Mouse (Mus musculus): ENCODE measurements around the gene Paqr4. TPM values are rescaled to one million over a fixed set of nuclear protein-coding genes. Genes with fewer than 3 reads are reported as not detected.

Paqr4 gene
- total RNA-seq, 2 experiments from 2014 or later: 7.5 to 10.1 TPM

DNA sequence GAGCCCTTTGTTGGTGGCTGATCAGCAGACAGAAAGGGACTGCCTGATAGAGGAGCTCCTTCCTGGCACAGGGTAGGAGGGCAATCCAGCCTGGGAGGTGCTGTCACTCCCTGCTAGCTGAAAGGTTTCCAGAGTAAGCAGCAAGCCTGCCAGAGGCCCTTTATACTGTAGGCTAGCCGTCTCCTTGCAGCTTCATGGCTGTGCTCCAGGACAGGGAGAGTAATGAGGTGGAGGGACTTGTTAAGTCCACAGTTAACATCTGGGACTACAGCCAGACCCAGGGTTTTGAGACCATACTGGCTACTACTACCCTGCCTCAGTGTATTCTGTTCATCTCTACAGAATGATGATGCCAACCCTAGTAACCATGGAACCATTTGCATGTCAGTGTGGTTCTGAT lies 6.3 kb downstream of the Paqr4 start:
- no peak for ATAC-seq (replicated peaks; ENCODE audit: low FRiP score, poor library complexity, severe bottlenecking)

DNA sequence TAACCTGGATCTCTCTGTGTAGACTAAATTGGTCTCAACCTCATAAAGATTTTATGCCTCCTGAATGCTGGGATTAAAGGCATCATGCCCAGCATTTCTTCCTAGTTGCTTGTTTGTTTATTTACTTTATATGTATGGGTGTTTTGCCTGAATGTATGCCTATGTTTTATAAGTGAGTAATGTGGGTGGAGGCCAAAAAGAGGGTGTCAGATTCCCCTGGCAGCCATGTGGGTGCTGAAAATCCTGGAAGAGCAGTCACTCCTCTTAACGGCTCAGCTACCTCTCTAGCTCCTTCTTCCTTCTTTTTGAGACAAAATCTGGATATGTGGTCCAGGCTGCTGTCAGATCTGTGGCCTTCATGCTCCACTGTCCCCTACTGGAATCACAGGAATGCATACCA lies 10.2 kb downstream of the Paqr4 start:
- no peak for ATAC-seq (replicated peaks; ENCODE audit: low FRiP score, poor library complexity, severe bottlenecking)

DNA sequence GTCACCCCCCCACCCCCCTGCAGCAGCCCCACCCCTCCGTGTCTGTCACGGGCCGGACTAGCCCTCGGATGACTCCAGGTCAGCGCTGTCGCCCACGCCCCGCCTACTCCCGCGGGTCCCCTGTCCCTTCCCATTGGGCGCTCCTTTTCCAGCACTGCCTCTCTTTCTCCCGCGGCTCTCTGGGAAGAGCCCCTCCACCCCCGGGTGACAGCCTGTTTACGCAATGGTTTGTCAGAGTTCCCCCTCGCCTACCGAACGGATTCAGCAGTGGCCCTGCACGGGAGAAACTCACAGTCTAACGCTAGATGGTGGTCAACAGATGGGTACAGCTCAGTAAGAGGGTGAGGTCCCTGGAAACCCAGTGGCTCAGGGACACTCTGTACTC lies 13.9 kb downstream of the Paqr4 start:
- ATAC-seq (replicated peaks; ENCODE audit: low FRiP score, poor library complexity, severe bottlenecking): peak; percentile 63

DNA sequence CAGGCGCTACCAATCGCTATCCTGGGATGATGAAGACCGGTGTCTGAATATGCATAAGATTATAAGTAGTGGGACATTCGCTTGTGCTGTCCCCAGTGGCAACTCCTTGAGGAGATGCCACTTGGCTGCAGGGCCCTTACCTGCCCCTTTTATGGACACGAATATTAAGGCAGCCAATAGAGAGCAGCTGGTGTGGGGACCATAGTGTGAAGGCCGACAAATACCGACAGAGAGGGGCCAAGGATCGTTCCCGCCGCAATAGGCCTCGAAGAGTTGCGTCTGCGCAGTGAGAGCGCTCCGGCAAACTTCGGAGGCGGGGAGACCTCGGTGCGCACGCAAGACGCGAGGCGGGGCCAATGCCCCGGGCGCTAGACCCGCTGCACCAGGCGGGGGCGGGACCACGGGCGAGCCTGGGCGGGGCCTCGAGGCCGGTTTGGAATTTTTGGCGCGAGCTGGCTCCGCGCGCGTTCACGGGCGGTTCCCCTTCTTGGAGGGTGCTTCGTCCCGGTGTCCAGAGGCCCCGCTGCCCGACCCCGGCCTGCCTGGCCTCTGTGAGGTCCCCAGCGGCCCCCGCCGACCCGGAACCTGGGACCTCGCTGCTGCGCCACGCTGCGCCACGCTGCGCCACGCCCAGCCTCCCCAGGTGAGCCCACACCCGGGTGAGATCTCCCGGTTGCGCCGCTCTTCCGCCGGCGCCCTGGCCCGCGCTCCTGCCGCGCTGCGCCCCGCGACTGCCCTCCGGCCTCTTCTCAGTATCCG lies 14.5 kb downstream of the Paqr4 start, which contains the start of gene Pkmyt1:
TSS of gene Pkmyt1 (plus strand) at position 338 of the 759 bp plus-strand sequence.
- ATAC-seq (replicated peaks; ENCODE audit: low FRiP score, poor library complexity, severe bottlenecking): peak; percentile 93

DNA sequence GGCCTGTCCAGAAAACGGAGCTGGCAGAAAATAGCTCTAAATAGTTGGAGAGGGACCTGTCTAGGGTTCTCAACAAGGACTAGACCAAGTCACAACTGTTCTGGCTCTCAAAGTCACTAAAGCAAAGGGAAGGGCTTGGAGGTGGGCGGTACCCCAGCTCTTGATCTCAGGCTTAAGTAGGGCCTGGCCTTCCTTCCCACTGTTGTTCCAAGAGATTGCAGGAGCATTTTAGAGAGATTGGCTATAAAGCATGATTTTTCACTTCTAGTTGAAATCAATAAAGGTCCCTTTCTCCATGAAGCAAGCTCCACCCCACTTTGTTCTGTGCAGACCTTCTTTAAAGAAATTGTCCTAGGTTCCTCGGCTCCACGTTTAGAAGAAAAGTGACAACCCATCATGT lies 15.2 kb downstream of the Paqr4 start:
- no peak for ATAC-seq (replicated peaks; ENCODE audit: low FRiP score, poor library complexity, severe bottlenecking)

DNA sequence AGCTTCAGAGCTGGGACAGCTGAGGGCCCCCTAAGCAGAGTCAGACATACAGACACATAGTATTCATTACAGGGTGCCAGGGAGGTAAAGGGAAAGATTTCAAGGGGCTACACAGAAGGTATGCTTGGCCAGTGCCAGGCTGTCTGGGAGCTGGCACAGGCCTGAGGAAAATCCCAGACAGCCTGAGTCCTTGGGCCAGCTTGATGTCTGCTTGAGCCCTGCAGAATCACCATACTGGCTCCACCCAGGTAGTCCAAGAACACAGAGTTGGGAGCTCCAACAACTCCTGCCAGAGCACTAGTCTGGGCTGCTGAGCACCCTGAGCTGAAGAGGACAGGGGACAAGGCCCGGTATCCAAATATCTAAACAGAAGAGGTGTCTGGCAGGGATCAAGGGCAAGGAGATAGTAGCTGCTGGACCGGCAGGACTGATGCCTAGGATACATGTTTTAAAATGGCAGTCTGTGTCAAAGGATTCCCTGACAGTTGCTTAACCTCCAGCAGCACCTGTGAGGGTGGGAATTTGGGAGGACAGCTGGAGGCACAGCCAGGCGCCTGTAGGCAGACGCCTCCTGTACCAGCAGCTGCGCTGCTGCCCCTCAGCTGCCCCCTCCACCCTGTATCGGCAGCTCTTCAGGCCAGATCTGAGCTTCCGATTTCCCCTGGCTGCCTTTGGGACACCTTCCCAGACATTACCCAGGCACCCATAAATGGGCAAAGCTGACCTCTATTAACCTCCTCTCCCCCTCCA lies 18.1 kb downstream of the Paqr4 start, which contains the start of gene 1520401A03Rik:
TSS of gene 1520401A03Rik (minus strand) at position 408 of the 750 bp plus-strand sequence.
- no peak for ATAC-seq (replicated peaks; ENCODE audit: low FRiP score, poor library complexity, severe bottlenecking)

DNA sequence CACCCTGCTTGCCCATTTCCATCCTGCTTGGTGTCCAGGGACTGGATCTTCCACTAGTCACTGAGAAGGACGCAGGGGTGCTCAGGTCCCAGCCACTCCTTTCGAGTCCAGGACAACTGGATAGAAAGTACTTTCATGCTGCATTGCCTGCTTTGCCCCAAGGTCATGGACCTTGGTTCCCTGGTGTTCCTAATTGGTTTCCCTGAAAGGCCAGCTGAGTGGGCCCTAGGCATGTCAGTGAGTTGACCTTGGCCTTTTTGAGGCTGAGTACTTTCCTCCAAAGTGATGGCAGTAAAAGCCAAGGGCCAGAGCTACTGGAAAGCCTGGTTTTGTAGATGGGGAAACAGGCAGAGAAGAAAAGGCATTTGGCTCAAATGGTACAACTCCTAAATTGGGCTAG lies 18.8 kb downstream of the Paqr4 start:
- ATAC-seq (replicated peaks; ENCODE audit: low FRiP score, poor library complexity, severe bottlenecking): no peak

DNA sequence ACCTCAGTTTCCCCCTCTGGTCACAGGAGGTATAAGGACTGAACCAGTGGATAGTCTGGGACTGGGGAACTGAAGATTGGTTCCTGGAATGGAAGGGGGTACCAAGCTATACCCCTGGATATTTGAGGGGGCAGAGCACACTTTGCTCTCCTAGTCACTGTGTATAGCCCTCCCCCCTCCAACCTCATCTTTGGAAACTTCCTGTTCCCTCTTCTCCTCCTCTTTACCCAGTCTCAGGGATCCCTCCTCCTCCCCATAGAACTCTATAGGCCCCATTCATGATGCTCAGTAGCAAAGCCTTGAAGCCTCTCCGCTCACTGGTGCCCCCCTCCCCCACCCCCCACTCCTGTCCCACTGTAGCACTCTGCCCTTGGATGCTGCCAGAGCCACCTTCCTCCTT lies 21.2 kb downstream of the Paqr4 start:
- ATAC-seq (replicated peaks; ENCODE audit: low FRiP score, poor library complexity, severe bottlenecking): no peak

DNA sequence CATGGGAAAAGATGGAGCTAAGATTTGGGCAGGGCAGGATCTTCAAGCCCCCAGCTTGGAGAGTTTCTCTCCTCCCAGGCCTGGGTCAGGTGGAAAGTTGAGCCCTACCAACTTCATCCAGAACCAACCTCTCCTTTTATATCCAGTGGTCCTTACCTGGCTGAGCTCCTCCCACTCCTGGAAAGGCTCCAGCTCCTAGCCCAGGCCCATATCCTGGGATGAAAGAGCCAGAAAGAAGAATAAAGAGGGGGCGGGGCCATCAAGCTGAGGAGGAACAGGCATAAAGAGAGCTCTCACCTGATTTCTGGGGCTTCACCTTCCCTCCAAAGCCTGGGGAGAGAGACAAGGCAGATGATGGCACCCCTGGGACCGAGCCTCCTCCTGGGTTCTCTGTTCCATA lies 23.7 kb downstream of the Paqr4 start:
- no peak for ATAC-seq (replicated peaks; ENCODE audit: low FRiP score, poor library complexity, severe bottlenecking)

DNA sequence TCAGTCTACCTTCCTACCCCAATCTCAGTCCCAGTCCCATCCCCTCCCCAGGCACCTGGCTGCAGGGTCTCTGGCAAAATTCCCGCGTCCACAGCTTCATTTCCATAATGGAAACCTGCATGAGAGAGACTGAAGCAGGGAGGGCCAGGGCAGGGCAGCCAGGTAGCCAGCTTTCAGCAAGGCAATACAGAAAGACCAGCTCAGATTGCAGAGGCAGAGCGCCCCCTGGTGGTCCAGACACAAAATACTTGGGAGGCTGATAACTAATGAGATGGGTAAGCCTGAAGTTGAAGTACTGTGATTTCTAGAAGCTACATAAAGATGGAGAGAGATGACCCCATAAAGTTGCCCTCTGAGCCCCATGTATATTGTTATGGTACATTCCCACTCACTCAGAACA lies 34.5 kb downstream of the Paqr4 start:
- ATAC-seq (replicated peaks; ENCODE audit: low FRiP score, poor library complexity, severe bottlenecking): peak; percentile 74

DNA sequence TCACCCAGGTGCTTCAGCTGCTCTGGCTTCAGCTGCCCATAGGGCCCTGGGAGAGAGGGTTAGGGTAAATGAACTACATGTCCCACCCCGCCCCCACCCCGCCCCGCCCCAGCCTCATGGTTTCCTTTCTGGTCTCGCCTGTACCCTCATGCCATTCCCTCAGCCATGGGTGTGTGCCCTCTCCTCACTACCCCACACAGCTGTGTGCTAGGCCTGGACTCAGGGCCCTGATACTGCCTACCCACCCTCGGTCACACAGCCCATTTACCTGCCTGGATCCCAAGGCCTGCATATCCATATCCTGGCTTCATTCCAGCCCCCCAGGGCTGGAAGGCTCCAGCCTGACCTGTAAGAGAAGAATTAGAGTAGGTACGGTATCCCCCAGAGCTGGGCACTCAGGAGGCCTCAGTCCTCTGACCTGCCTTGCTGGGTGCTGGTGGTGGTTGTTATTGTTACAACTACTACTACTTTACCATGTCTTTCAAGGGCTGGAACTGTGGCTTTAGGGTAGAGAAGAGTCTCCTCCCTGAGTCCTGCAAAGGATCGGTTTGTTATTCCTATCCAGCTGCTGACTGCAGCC lies 35.1 kb downstream of the Paqr4 start:
- no peak for ATAC-seq (replicated peaks; ENCODE audit: low FRiP score, poor library complexity, severe bottlenecking)

DNA sequence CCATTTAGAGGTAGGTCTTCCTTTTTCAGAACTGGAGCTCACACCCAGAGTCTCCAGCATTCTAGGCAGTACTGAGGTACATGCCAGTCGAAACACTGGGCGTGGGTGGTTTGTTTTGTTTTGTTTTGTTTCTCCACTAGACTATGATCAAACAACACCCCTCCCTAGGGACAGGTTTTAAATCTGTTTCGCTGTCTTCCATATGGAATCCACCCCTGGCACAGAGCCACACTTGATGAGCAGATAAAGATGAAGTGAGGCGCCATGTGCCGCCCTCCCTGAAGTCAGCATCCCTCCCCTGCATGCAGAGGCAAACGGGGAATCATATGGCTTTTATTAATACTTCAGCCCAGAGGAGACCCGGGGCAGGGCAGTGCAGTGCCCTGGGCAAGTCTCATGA lies 35.9 kb downstream of the Paqr4 start:
- ATAC-seq (replicated peaks; ENCODE audit: low FRiP score, poor library complexity, severe bottlenecking): no peak

DNA sequence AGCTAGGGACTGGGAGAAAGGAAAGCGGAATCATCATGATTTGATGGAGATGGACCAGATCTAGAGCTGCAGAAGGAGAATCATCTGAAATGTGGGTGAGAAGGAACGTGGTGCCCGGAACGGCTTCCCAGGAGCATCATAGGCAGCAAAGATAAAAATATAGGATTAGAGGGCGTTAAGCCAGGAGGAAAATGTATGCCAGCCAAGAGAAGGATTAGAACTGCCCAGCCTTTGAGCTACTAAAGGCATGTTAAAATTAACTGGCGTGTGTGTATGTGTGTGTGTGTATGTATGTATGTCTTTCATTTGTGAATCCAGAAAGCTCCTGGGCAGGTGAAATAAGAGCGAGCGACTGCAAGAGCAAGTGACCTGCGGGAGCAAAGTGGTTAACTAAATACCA lies 37.4 kb downstream of the Paqr4 start:
- no peak for ATAC-seq (replicated peaks; ENCODE audit: low FRiP score, poor library complexity, severe bottlenecking)

DNA sequence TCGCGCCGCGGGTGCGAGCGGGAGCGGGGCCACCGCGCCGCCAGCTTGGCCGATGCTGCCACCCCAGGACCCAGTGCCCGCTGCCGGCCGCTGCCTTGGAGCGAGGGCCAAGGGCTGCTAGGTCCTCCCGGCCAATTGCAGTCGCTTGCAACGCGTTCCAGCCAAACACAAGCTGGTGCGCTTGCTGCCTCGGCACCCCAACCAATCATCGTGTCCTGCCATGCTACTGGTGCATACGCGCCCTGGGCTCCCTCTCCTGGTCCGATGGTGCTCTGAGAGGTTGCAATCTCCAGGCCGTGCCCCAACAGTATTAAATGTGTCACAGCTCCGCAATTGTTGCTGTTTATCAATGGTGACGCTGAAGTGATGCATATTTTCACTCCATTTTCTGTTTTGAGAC lies 40.6 kb downstream of the Paqr4 start:
- ATAC-seq (replicated peaks; ENCODE audit: low FRiP score, poor library complexity, severe bottlenecking): peak; percentile 84

DNA sequence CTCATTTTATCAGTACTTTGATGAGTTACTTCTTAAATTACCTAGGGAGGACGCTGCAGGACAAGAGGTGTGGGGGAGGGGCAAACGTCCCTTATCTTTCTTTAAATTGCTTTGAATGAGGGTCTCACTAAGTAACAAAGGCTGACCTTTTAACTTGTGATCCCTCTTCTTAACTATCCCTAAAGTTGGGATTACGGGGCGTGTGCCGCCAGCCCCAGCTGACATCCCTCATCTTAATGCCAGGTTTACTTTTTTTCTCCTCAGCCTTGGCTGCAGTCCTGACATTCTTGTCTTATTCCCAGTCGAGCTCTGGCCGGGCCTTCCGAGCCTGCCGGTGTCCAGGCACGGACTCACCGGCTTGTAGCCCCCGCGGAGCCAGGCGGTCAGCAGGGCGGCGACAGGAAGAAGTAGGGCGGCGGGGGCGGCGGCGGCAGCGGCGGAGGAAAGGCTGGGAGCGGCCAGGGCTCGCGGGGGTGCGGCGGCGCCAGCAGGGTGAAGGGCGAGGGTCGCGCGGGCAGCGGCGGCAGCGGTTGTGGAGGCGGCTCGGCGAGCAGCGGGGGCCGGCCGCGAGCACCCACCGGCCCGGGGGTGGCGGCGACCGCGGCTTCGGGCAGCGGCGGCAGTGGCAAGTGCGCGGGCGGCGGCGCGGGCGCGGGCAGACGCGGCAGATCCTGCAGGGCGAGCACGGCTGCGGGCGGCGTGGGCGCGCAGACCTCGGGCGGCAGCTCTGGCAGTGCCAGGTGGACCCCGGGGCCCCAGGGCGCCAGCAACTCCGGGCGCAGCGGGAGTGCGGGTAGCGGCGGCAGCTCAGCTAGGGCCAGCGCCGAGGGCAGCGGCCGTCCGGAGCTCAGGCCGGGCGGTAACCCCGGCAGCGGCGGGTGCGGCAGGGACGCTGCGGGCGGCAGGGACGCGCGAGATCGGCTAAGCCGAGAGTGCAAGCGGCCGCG lies 41.3 kb downstream of the Paqr4 start:
- peak; percentile 46; the same call in 1 of the 2 replicates for ATAC-seq (replicated peaks; ENCODE audit: low FRiP score, poor library complexity, severe bottlenecking)

DNA sequence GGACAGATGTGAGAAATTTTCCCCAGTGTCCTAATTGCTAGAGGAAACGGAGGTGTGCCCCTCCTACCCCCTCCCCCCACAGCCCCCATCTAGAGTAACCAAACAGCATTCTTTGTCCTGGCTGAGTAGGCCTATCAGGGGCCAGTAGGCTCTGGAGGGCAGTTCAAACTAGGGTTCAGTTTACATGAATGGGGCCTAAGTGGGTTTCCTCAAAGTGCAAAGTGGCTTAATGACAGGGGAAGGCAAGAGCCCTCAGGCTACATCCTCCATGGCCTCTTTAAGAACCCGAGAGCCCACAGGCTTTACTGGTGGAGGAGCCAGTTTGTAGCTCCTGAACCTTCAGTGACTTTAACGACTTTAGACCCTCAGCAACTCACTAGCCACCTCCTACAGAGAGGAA lies 44.9 kb downstream of the Paqr4 start:
- ATAC-seq (replicated peaks; ENCODE audit: low FRiP score, poor library complexity, severe bottlenecking): no peak

DNA sequence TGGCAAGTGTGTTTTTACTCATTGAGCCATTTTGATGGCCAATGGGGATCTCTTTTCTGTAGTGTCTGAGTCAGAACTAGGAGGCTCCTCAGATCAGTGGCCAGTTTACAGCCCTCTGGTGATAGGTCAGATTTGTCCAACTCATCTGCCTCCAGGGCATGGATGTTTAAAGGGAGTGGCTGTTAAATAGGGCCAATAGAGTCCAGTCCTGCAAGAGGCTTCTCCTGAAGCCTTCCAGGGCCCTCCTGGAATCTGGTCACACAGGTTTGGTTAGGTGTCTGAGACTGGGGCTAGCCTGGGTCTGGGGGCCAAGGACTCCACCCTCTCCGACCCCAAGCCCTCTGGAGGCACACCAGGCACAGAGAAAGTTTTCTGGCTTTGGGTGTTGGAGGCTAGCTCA lies 46.2 kb downstream of the Paqr4 start:
- no peak for ATAC-seq (replicated peaks; ENCODE audit: low FRiP score, poor library complexity, severe bottlenecking)

Measured in erythroid progenitor cell, adult 5-6 weeks (primary cell).